Mouse (Mus musculus) liver (tissue): ENCODE results near the gene Srp54a.
A peak's percentile ranks its signal among the peaks of the same experiment; 100 is the strongest.
"Not testable (repeated sequence)": the region's sequence is repeated elsewhere in the genome, so short reads cannot be mapped to it uniquely, and the experiment has no call there.

Experiments
- DNase-seq: peaks from one replicate; pipeline ENCODE4 v3.0.0-alpha.2; 2020; ENCODE audit warnings: mixed read lengths

Gene Srp54a

DNA sequence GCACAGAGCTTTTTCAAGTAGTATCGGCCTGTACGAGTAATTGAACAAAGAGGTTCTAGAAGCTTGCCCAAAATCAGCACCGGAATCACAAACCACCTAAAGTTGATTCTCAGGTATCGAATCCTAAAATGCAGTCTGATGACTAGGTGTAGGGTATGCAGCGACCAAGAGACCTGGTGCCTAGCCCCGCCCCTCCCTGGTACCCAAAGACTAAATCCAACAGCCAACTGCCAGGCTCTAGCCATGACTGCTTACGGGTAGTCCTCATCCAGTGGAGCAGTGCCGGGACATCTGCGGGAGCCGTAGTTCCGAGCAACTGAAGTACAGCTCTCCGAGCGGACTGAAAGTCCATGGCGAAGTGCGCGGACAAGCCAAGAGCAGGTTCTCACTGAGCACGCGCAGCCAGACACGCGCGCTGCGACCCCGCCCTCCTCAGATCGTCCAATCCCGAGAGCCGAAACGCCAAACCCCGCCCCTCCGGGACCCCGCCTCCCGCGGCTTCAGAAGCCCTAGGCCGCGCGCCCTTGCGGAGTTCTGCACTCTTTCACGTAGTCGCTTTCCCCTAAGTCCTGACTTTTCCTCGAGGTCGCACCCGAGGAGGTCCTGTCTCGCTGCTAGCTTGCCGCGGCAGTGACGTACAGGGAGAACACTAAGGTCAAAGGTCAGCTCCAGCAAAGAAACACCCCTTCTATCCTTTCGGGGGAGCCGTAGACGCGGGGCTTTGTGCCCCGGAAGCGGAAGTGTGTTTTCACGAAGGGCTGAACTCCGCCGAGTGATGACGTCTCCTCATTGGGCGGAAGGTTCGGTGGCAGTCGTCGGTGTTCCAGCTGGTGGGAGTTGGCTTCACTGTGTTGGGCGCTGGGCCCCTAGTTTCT is at the start of gene Srp54a, which contains the start of gene 2700097O09Rik:
Srp54a (plus strand) TSS at position 537 of the 875 bp plus-strand sequence.
2700097O09Rik (minus strand) TSS at position 385 of the 875 bp plus-strand sequence.
- peak; percentile 98 for DNase-seq

DNA sequence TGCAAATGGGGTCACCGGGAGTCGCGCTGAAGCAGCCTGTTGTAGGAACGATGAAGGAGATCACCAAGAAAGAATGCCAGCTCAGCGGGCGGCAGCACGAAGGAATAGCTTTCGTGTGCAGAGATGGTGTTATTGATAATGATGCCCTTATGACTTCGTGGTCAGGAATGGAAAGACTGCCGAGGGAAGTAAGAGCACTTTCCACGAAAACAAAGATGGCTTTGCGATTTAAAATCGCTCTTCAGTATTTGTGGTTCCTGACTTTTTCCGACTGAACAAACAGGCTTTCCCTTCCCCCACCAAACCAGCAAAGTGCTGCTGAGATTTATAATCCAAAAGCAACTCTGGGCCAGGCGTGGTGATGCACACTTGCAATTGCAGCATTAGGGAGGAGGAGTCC is 39.1 kb upstream of the Srp54a start:
- no peak for DNase-seq

- DNase-seq, result no peak
Measured at GRCm38 (mm10) chr12:55049731-55050353, 30.2 kb upstream of the Srp54a start.

DNA sequence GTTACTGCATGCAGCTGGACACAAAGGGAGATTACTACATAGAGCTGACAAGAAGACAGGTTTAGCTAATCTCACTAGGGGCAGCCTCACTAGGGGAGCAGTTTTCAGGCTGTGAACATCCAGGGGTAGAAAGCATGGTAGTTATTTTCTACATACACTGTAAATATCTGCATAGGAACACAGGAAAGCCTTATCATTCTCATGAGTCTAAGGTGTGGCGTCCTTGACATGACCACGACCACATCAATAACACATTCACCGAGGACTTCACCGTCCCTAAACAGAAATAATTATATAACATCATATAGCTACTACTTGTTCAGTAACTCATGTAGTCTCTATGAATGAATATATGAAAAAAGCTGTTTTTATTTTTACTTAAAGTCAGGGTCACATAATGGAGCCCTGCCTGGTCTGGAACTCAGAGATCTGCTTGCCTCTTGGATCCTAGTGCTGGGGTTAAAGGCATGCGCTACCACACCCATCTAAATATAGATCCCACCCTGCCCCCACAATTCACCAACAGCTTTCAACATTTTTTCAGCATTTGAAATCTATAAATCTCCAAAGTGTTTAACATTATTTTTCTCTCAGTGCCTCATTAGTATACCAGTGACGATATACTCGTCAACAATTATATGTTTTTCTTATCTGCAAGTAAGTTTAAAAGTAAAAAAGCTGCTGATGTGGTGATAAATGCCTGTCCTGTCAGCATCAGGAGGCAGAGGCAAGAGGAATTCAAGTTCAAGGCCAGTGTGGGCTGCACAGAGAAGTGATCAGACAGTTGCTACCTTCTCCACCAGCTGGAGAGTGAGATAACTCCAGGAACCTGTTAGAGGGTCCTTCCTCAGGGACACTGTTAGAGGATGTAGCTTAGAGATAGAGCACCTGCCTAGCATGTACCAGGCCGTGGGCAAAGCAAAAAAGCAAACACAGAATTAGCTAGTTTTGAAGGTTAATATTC is 28.6 kb upstream of the Srp54a start:
- peak; percentile 78 for DNase-seq

- DNase-seq, result peak; percentile 83
Measured at GRCm38 (mm10) chr12:55053267-55053666, 26.8 kb upstream of the Srp54a start.

- DNase-seq, result no peak
Measured at GRCm38 (mm10) chr12:55054551-55055241, 25.4 kb upstream of the Srp54a start.

GRCm38 (mm10) chr12:55056703-55057102 is 23.4 kb upstream of the Srp54a start:
- no peak for DNase-seq

DNA sequence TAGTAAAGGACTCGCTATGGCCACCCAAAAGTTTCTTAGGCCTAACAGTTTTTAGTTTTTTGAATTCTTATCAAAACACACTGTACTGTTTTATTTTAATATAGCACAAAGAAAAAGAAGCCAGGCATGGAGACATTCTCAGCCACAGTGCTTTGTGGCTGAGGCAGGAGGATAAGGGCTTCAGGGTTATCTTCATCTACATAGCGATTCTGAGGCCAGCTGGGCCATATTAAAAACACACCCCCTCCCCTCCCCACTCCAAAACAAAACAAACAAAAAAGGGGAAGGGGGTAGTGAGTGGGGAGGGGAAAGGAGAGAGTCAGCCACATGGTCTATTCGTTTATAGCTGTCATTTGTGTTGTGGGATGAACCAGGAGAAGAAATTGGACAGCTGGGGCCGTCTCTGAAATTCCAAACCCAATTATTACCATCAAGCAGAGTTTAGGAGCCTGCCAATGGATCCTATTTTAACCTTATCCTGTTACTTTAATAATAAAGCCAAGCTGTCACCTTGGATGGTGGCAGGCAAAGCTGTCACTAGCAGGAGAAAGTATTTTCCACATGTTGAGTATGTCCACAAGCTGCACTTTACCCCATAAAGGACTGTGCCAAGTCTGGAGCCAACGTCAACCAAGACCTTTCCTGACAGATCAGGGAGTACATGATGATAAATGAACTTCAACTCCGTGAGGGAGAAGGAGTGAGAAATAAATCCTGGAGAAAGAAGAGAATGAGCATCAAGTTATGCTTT is 21.0 kb upstream of the Srp54a start:
- no peak for DNase-seq

GRCm38 (mm10) chr12:55059812-55060211 is 20.2 kb upstream of the Srp54a start:
- DNase-seq, result peak; percentile 58

- DNase-seq, result peak; percentile 61
Measured at GRCm38 (mm10) chr12:55060212-55060898, 19.7 kb upstream of the Srp54a start.

DNA sequence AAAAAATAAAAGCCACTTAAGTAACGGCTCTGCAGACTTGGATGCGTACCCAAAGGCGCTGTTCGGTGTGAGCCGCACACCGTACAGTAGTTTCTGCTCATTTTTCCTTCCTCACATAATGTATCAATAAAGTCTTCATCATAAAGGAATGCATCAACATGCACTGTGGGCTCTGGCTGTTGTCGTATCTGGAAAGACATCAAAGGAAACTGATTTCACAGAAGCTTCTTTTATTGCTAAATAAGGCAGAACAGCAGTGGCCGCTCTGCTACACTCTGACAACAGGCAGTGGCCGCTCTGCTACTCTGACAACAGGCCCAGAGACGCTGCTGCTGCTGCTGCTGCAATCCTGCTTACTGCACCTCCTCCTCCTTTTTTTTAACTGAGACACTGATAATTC is 19.1 kb upstream of the Srp54a start:
- peak; percentile 21 for DNase-seq

- no peak for DNase-seq
Measured at GRCm38 (mm10) chr12:55062141-55062540, 17.9 kb upstream of the Srp54a start.

DNA sequence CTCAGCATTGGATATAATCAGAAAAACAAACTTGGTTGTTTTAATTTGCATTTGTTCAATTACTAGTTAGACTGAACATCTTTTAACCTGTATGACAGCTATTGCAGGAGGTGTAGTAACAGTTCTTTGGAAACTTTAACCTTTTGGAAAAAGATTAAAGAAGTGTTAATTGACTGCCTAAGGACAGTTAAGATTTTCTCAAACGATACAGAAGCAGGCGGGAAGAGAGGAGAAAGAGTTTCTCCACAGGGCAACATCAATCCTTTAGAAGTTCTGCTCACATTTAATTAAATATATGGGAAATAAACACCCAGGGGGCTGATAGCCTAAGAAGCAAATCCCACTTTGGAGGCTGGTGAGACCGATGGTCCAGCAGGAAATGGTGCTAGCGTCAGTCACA is 7.6 kb upstream of the Srp54a start:
- no peak for DNase-seq

GRCm38 (mm10) chr12:55073686-55074085 is 6.4 kb upstream of the Srp54a start:
- no peak for DNase-seq

- no peak for DNase-seq
Measured at GRCm38 (mm10) chr12:55075296-55075695, 4.8 kb upstream of the Srp54a start.

- not testable (repeated sequence) for DNase-seq
Measured at GRCm38 (mm10) chr12:55078706-55079105, 1.4 kb upstream of the Srp54a start.

GRCm38 (mm10) chr12:55080601-55080942 is 510 bp downstream of the Srp54a start:
- DNase-seq, result not testable (repeated sequence)

GRCm38 (mm10) chr12:55092127-55092526 is 12.1 kb downstream of the Srp54a start:
- not testable (repeated sequence) for DNase-seq

DNA sequence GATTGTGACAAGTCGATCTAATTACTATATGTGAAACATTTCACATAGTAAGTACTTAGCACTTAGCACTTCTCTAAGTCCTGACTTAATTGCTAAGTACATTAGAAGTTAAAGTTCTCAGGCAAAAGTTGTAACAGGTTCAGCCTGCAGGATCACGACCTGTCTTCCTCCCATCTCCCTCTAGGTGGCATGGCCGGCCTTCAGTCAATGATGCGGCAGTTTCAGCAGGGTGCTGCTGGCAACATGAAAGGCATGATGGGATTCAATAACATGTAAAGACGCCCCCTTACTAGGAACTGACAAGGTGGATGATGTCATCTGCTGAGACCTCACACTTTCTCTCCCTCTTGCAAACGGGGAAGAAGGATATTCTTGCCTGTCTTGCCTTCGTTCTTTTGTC is 32.6 kb downstream of the Srp54a start:
- not testable (repeated sequence) for DNase-seq

DNA sequence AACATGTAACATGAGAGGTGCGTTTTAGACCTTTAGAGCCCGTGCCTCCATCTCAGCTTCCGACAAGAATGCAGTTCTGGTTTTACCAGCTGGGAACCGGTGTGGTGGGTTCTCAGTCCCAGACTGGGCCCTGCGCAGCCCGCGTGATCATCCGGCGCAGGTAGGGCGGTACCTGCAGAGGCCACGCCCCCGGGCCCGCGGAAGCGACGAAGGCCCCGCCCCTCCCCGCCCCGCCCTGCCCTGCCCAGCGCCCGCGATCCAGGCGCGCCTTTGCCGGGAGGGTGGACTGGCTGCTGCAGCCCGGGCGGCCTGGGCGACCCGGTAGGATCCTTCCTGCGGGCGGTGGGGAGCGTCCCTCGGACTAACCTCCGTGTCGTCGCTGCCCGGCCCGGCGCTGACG is 44.2 kb downstream of the Srp54a start, which contains the start of gene Fam177a:
Fam177a (plus strand) TSS at position 228 of the 400 bp plus-strand sequence.
- DNase-seq, result not testable (repeated sequence)

DNA sequence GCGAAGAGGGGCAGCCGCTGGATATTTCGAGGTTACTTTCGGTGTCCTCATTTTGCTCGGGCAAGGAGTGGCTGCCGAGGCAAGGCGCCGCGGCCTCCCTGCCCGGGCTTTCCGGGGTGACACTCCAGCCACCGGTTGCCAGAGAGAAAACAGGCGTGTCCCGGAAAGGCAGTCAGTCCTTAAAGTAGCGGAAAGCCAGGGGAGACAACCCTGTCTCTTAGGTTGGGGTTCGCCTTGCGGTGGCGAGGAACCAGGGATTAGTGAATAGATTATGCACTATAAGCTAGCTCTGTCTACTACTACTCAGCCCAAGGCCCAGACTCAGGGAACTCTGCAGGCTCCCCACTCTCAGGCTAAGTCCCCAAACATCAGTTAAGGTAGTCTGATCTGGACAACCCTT is 44.7 kb downstream of the Srp54a start:
- DNase-seq, result not testable (repeated sequence)
